Mouse (Mus musculus) ES-Bruce4 (cell line): ENCODE data around the gene Wdr5b. TPM values are rescaled to one million over a fixed set of nuclear protein-coding genes. Genes with fewer than 3 reads are reported as not detected.
"Not testable (repeated sequence)": the region's sequence is repeated elsewhere in the genome, so short reads cannot be mapped to it uniquely, and the experiment has no call there.

ENCODE experiments used
- H3K27ac ChIP-seq: 2 replicates; pipeline ENCODE4 v1.5.1; 2012; ENCODE audit warnings: low read length, inconsistent platforms; ENCODE audit not compliant: insufficient read depth
- H3K27me3 ChIP-seq: 2 replicates; pipeline ENCODE4 v1.6.1; 2012; ENCODE audit warnings: mild to moderate bottlenecking, low read length, inconsistent platforms; ENCODE audit not compliant: control insufficient read depth, poor library complexity, insufficient read depth, severe bottlenecking
- H3K36me3 ChIP-seq: 2 replicates; pipeline ENCODE4 v1.6.1; 2012; ENCODE audit warnings: inconsistent platforms, mild to moderate bottlenecking, low read length, moderate library complexity; ENCODE audit not compliant: control insufficient read depth, poor library complexity, insufficient read depth, severe bottlenecking
- H3K4me1 ChIP-seq: one replicate; pipeline ENCODE4 v1.8.1; 2011; ENCODE audit warnings: low read length; ENCODE audit not compliant: control insufficient read depth, insufficient read depth
- H3K4me3 ChIP-seq: 2 replicates; pipeline ENCODE4 v1.5.1; 2011; ENCODE audit warnings: low read depth, mild to moderate bottlenecking, low read length
- H3K9ac ChIP-seq: 2 replicates; pipeline ENCODE4 v1.6.1; 2012; ENCODE audit warnings: low read depth, mild to moderate bottlenecking, inconsistent platforms; ENCODE audit not compliant: poor library complexity, severe bottlenecking
- H3K9me3 ChIP-seq: replicated peaks from 2 replicates; pipeline ENCODE4 v1.6.1; 2012; ENCODE audit warnings: mild to moderate bottlenecking, low read length, inconsistent platforms; ENCODE audit not compliant: control insufficient read depth, poor library complexity, insufficient read depth, severe bottlenecking
- CTCF ChIP-seq: IDR thresholded peaks from one replicate; pipeline ENCODE4 v1.8.1; 2011; ENCODE audit warnings: low read depth, low read length
- EP300 ChIP-seq: IDR thresholded peaks from 2 replicates; pipeline ENCODE4 v1.6.1; 2011; ENCODE audit warnings: low read depth, low read length; ENCODE audit not compliant: insufficient read depth
- POLR2A ChIP-seq: IDR thresholded peaks from one replicate; pipeline ENCODE4 v1.8.1; 2011; ENCODE audit warnings: low read length; ENCODE audit not compliant: insufficient read depth
- polyA plus RNA-seq: library from polyadenylated mRNA; stranded (reverse); fragments of >200 nt; gene quantifications from 2 replicates; pipeline ENCODE4 v1.2.4, GENCODE M21; 2011; ENCODE audit warnings: low read depth; ENCODE audit not compliant: missing spikeins, insufficient read depth, insufficient read length

Gene Wdr5b
- polyA plus RNA-seq = 0.88 and 1.5 TPM in 2 replicates

GRCm38 (mm10) chr16:36040640-36041624 lies at the start of gene Wdr5b:
Wdr5b (plus strand) TSS chr16:36041190.
- TF ChIP-seq CTCF (no peak), POLR2A (no peak), EP300 (no peak)
- no peaks in the 10 kb centered on the region for H3K4me1 ChIP-seq
- peak within 1 kb of the TSS; percentile 68 for H3K9ac ChIP-seq
- peak within 1 kb of the TSS; percentile 84 for H3K4me3 ChIP-seq
- H3K9me3 ChIP-seq = no peaks in the 10 kb centered on the region
- H3K27ac ChIP-seq = no peak within 1 kb of the TSS
- H3K36me3 ChIP-seq = no peaks in the 10 kb centered on the region
- no peaks in the 10 kb centered on the region for H3K27me3 ChIP-seq

- TF ChIP-seq POLR2A = no peak
- TF ChIP-seq EP300 = no peak
- no peak for TF ChIP-seq CTCF
- Histone ChIP-seq H3K9me3 (no peaks in the 10 kb centered on the region), H3K27ac (no peak overlapping the region), H3K9ac (no peak overlapping the region), H3K36me3 (no peaks in the 10 kb centered on the region; the same call in 1 of the 2 replicates), H3K4me3 (no peak overlapping the region), H3K27me3 (no peaks in the 10 kb centered on the region), H3K4me1 (peaks cover 2% of the 10 kb centered on the region)
Observed at GRCm38 (mm10) chr16:35992391-35992790, 48.6 kb upstream of the Wdr5b start.

- no peaks in the 10 kb centered on the region; the same call in 1 of the 2 replicates for H3K36me3 ChIP-seq
- no peak overlapping the region for H3K4me3 ChIP-seq
- TF ChIP-seq EP300 = no peak
- TF ChIP-seq POLR2A = no peak
- no peak for TF ChIP-seq CTCF
- no peaks in the 10 kb centered on the region for H3K27me3 ChIP-seq
- H3K27ac ChIP-seq = no peak overlapping the region
- peaks cover 2% of the 10 kb centered on the region for H3K4me1 ChIP-seq
- no peak overlapping the region for H3K9ac ChIP-seq
- no peaks in the 10 kb centered on the region for H3K9me3 ChIP-seq
Observed at GRCm38 (mm10) chr16:35993316-35993715, 47.7 kb upstream of the Wdr5b start.

GRCm38 (mm10) chr16:35998852-35999251 lies 42.1 kb upstream of the Wdr5b start:
- H3K27ac ChIP-seq, H3K4me3 ChIP-seq: not testable (repeated sequence)

GRCm38 (mm10) chr16:36008396-36008795 lies 32.6 kb upstream of the Wdr5b start:
- no peak overlapping the region for H3K27ac ChIP-seq
- no peak for TF ChIP-seq CTCF
- no peak for TF ChIP-seq EP300
- TF ChIP-seq POLR2A = no peak
- H3K9ac ChIP-seq = no peak overlapping the region
- no peak overlapping the region for H3K4me3 ChIP-seq
- H3K36me3 ChIP-seq = peaks cover 19% of the 10 kb centered on the region
- H3K27me3 ChIP-seq = no peaks in the 10 kb centered on the region
- no peaks in the 10 kb centered on the region for H3K9me3 ChIP-seq
- no peaks in the 10 kb centered on the region for H3K4me1 ChIP-seq

More at GRCm38 (mm10) chr16:35998852-35999251, 42.1 kb upstream of the Wdr5b start:
- H3K36me3 ChIP-seq = peaks cover 16% of the 10 kb centered on the region
- H3K9me3 ChIP-seq, H3K9ac ChIP-seq, H3K27me3 ChIP-seq, H3K4me1 ChIP-seq: not testable (repeated sequence)

GRCm38 (mm10) chr16:36016335-36016734 lies 24.7 kb upstream of the Wdr5b start:
- TF ChIP-seq CTCF (no peak), EP300 (no peak)
- no peaks in the 10 kb centered on the region for H3K9me3 ChIP-seq
- no peak overlapping the region for H3K4me3 ChIP-seq
- H3K4me1 ChIP-seq = no peaks in the 10 kb centered on the region
- H3K27ac ChIP-seq = no peak overlapping the region
- peaks cover 37% of the 10 kb centered on the region for H3K36me3 ChIP-seq
- no peaks in the 10 kb centered on the region for H3K27me3 ChIP-seq
- no peak overlapping the region for H3K9ac ChIP-seq

GRCm38 (mm10) chr16:36028120-36028519 lies 12.9 kb upstream of the Wdr5b start:
- H3K36me3 ChIP-seq = peaks cover 36% of the 10 kb centered on the region
- H3K4me3 ChIP-seq = not testable (repeated sequence)

More at GRCm38 (mm10) chr16:36028120-36028519, 12.9 kb upstream of the Wdr5b start:
- H3K4me1 ChIP-seq, H3K27me3 ChIP-seq, H3K27ac ChIP-seq, H3K9me3 ChIP-seq, H3K9ac ChIP-seq: not testable (repeated sequence)
